Mouse (Mus musculus) gastrocnemius, adult 2 months (tissue): ENCODE data around the gene Preb. TPM values are rescaled to one million over a fixed set of nuclear protein-coding genes. Genes with fewer than 3 reads are reported as not detected.

Source experiments
- DNase-seq: peaks from one replicate; pipeline ENCODE4 v3.0.0; 2022
- H3K27ac ChIP-seq: fragments of 200-600 bp; 2 replicates; pipeline ENCODE4 v1.8.1; 2022; ENCODE audit warnings: mild to moderate bottlenecking
- H3K4me3 ChIP-seq: fragments of 200-600 bp; 2 replicates; pipeline ENCODE4 v1.8.1; 2022; ENCODE audit warnings: mild to moderate bottlenecking, moderate library complexity
- CTCF ChIP-seq: fragments of 200-600 bp; IDR thresholded peaks from 2 replicates; pipeline ENCODE4 v1.8.1; 2022; ENCODE audit warnings: antibody characterized with exemption, mild to moderate bottlenecking, moderate library complexity
- intact Hi-C: fragments of 180-260 bp; cut with DNase I; formaldehyde crosslinking; loops from one replicate; pipeline ENCODE4 v1.15.1; 2025
- total RNA-seq, 2 experiments: library from RNA; stranded (reverse); gene quantifications; 2 replicates each; pipeline ENCODE4 v1.2.3; 2021

Gene Preb
- total RNA-seq, 2 experiments from 2014 or later: 76.5 to 83.6 TPM

- DNase-seq: peak; percentile 86
- intact Hi-C loops: loop anchor here (1.0 kb wide), 1 partner anchor 68 kb away; no protein-coding TSS in a partner anchor
- peak overlapping the region; percentile 77 for H3K27ac ChIP-seq
- peak overlapping the region; percentile 15; the same call in 1 of the 2 replicates for H3K4me3 ChIP-seq
- TF ChIP-seq CTCF: peak; percentile 91
Observed at GRCm38 (mm10) chr5:30930121-30930520, 30.0 kb downstream of the Preb start.

GRCm38 (mm10) chr5:30927945-30928529, 32.1 kb downstream of the Preb start:
- no peak for TF ChIP-seq CTCF
- no peak for DNase-seq
- intact Hi-C loops: loop anchor here (5.0 kb wide), 1 partner anchor 119 kb away; the partner anchor contains the start of genes Atraid and Slc5a6
- Histone ChIP-seq H3K27ac (no peak overlapping the region; the same call in 1 of the 2 replicates), H3K4me3 (peak overlapping the region; percentile 46)

- intact Hi-C loops: loop anchor here (5.0 kb wide), 1 partner anchor 121 kb away; the partner anchor contains the start of genes Atraid and Slc5a6
- DNase-seq: no peak
- no peak for TF ChIP-seq CTCF
- Histone ChIP-seq H3K4me3 (no peak overlapping the region), H3K27ac (no peak overlapping the region)
Observed at GRCm38 (mm10) chr5:30926073-30926472, 34.1 kb downstream of the Preb start.

GRCm38 (mm10) chr5:30925217-30925616, 34.9 kb downstream of the Preb start:
- intact Hi-C loops: loop anchor here (5.0 kb wide), 1 partner anchor 122 kb away; the partner anchor contains the start of genes Atraid and Slc5a6
- Histone ChIP-seq H3K4me3 (no peak overlapping the region), H3K27ac (no peak overlapping the region)
- TF ChIP-seq CTCF: no peak
- no peak for DNase-seq

- no peak for DNase-seq
- Histone ChIP-seq H3K4me3 (no peak overlapping the region), H3K27ac (no peak overlapping the region)
- no peak for TF ChIP-seq CTCF
- intact Hi-C loops: loop anchor here (5.0 kb wide), 1 partner anchor 123 kb away; the partner anchor contains the start of genes Atraid and Slc5a6
Observed at GRCm38 (mm10) chr5:30924614-30925013, 35.5 kb downstream of the Preb start.

GRCm38 (mm10) chr5:30923119-30923518, 37.0 kb downstream of the Preb start:
- Histone ChIP-seq H3K4me3 (no peak overlapping the region), H3K27ac (no peak overlapping the region)
- no peak for DNase-seq
- intact Hi-C loops: no loop called here
- TF ChIP-seq CTCF: no peak

GRCm38 (mm10) chr5:30922581-30923041, 37.5 kb downstream of the Preb start:
- no peak for TF ChIP-seq CTCF
- H3K4me3 ChIP-seq: peak overlapping the region; percentile 76
- DNase-seq: no peak
- peak overlapping the region; percentile 94 for H3K27ac ChIP-seq
- intact Hi-C loops: no loop called here

- peak; percentile 81 for TF ChIP-seq CTCF
- H3K4me3 ChIP-seq: peak within 1 kb of the TSS; percentile 76
- H3K27ac ChIP-seq: peak within 1 kb of the TSS; percentile 94
- peak; percentile 94 for DNase-seq
- intact Hi-C loops: no loop called here
Observed at GRCm38 (mm10) chr5:30921256-30922033, 38.7 kb downstream of the Preb start, which contains the start of gene Khk. TSS of gene Khk (plus strand) at chr5:30921431.

GRCm38 (mm10) chr5:30920621-30921020, 39.5 kb downstream of the Preb start:
- peak; percentile 45 for DNase-seq
- Histone ChIP-seq H3K27ac (peak overlapping the region; percentile 94), H3K4me3 (peak overlapping the region; percentile 76)
- TF ChIP-seq CTCF: no peak
- intact Hi-C loops: no loop called here

GRCm38 (mm10) chr5:30919831-30920614, 40.1 kb downstream of the Preb start:
- no peak overlapping the region; the same call in 1 of the 2 replicates for H3K4me3 ChIP-seq
- H3K27ac ChIP-seq: peak overlapping the region; percentile 94
- intact Hi-C loops: no loop called here
- no peak for DNase-seq
- TF ChIP-seq CTCF: no peak

GRCm38 (mm10) chr5:30918691-30919090, 41.5 kb downstream of the Preb start:
- H3K4me3 ChIP-seq: no peak overlapping the region
- DNase-seq: no peak
- intact Hi-C loops: no loop called here
- no peak for TF ChIP-seq CTCF
- 0 out of 2 replicates have a peak overlapping the region, but pooled peaks have one; percentile 5 for H3K27ac ChIP-seq
